Comparison of ENCODE assay signal across 15 mouse cellular contexts in genomic region chr3:59139651-59140051, GRCm38 (mm10). TPM values are rescaled to one million over a fixed set of nuclear protein-coding genes. Genes with fewer than 3 reads are reported as not detected.
DNase-seq lines count a peak whose midpoint lies in the region; ATAC-seq and TF ChIP-seq lines count a peak whose summit lies in the region.
"Had no signal": no experiment of that assay in that cellular context is flagged by ENCODE, and none has a peak within 500 bp of the region (broad histone marks: within the 10 kb centered on the region; RNA-seq: fewer than 3 reads in every experiment).

No protein-coding gene starts in this region.

- no peak overlapping the region for H3K9ac ChIP-seq in intestine, embryonic 15.5 days
- H3K9ac ChIP-seq in intestine, postnatal 0 days (ENCODE audit: low read depth, low read length): no peak overlapping the region
- H3K9ac ChIP-seq: forebrain, embryonic 13.5 days; heart, embryonic 13.5 days; liver, embryonic 15.5 days had no signal

- H3K79me3 ChIP-seq in C2C12 (ENCODE audit: low read depth): no peaks in the 10 kb centered on the region

- no peak overlapping the region for H3K27ac ChIP-seq in intestine, embryonic 15.5 days
- no peak overlapping the region for H3K27ac ChIP-seq in intestine, postnatal 0 days (ENCODE audit: low read depth, low read length)
- no peak overlapping the region for H3K27ac ChIP-seq in limb, embryonic 10.5 days
- H3K27ac ChIP-seq: embryonic facial prominence, embryonic 10.5 days; forebrain, embryonic 13.5 days; liver, embryonic 15.5 days had no signal

- peak; percentile 28; the same call in 1 of the 2 replicates for ATAC-seq in intestine, embryonic 15.5 days
- ATAC-seq in intestine, postnatal 0 days: no peak
- ATAC-seq: forebrain, embryonic 13.5 days had no signal

- no peaks in the 10 kb centered on the region for H3K27me3 ChIP-seq in intestine, embryonic 15.5 days (replicated peaks)
- no peaks in the 10 kb centered on the region for H3K27me3 ChIP-seq in intestine, postnatal 0 days (replicated peaks; ENCODE audit: control insufficient read depth, insufficient read depth, low read length)
- H3K27me3 ChIP-seq in C2C12 (ENCODE audit: control insufficient read depth, insufficient read depth, insufficient read length): no peaks in the 10 kb centered on the region
- no peaks in the 10 kb centered on the region for H3K27me3 ChIP-seq in limb, embryonic 10.5 days (ENCODE audit: low read depth, poor library complexity, severe bottlenecking)
- H3K27me3 ChIP-seq: forebrain, embryonic 13.5 days; liver, embryonic 15.5 days had no signal

- no peak for TF ChIP-seq CTCF in intestine, postnatal 0 days (IDR thresholded peaks at IDR 0.05; ENCODE audit: low read depth)
- no peak for TF ChIP-seq CTCF in C2C12 (IDR thresholded peaks at IDR 0.05; ENCODE audit: control insufficient read depth, insufficient read depth, insufficient read length)

- H3K9me3 ChIP-seq in intestine, embryonic 15.5 days: no peaks in the 10 kb centered on the region
- H3K9me3 ChIP-seq in intestine, postnatal 0 days (ENCODE audit: control insufficient read depth): no peaks in the 10 kb centered on the region
- H3K9me3 ChIP-seq in limb, embryonic 10.5 days (replicated peaks): no peaks in the 10 kb centered on the region
- H3K9me3 ChIP-seq: embryonic facial prominence, embryonic 10.5 days; forebrain, embryonic 13.5 days; heart, embryonic 13.5 days; liver, embryonic 15.5 days had no signal

- H3K4me1 ChIP-seq in intestine, embryonic 15.5 days (replicated peaks): no peaks in the 10 kb centered on the region
- H3K4me1 ChIP-seq in intestine, postnatal 0 days (replicated peaks; ENCODE audit: control insufficient read depth, insufficient read depth, low read length): no peaks in the 10 kb centered on the region
- H3K4me1 ChIP-seq in limb, embryonic 10.5 days: peaks cover 11% of the 10 kb centered on the region; the same call in 1 of the 2 replicates
- H3K4me1 ChIP-seq: forebrain, embryonic 13.5 days; liver, embryonic 15.5 days had no signal

- H3K79me2 ChIP-seq in C2C12 (ENCODE audit: control insufficient read depth, insufficient read depth): no peaks in the 10 kb centered on the region

- no peak overlapping the region for H3K4me3 ChIP-seq in intestine, embryonic 15.5 days (replicated peaks)
- no peak overlapping the region for H3K4me3 ChIP-seq in intestine, postnatal 0 days (ENCODE audit: low read depth, low read length)
- no peak overlapping the region for H3K4me3 ChIP-seq in C2C12 (ENCODE audit: insufficient read depth, poor library complexity, severe bottlenecking)
- H3K4me3 ChIP-seq in limb, embryonic 10.5 days: no peak overlapping the region
- H3K4me3 ChIP-seq: embryonic facial prominence, embryonic 10.5 days; forebrain, embryonic 13.5 days; heart, embryonic 13.5 days; liver, embryonic 15.5 days had no signal

- no peaks in the 10 kb centered on the region for H3K36me3 ChIP-seq in intestine, embryonic 15.5 days
- no peaks in the 10 kb centered on the region for H3K36me3 ChIP-seq in intestine, postnatal 0 days (ENCODE audit: control insufficient read depth, insufficient read depth)
- H3K36me3 ChIP-seq in C2C12 (ENCODE audit: control insufficient read depth, insufficient read depth): no peaks in the 10 kb centered on the region
- H3K36me3 ChIP-seq in limb, embryonic 10.5 days: no peaks in the 10 kb centered on the region
- H3K36me3 ChIP-seq: embryonic facial prominence, embryonic 10.5 days; heart, embryonic 13.5 days; liver, embryonic 15.5 days had no signal

- peak; percentile 28 for DNase-seq in adipocyte (ENCODE audit: low spot score)
- peak; percentile 58 to 69 for DNase-seq in lung, postnatal 4 days
- no peak for DNase-seq in limb, embryonic 10.5 days (ENCODE audit: low spot score)
- DNase-seq in thymus, postnatal 0 days (ENCODE audit: low spot score): no peak
- DNase-seq: cerebellum, adult 18-20 months; gastrocnemius, postnatal 25 days; thymus, adult 18-20 months had no signal

- H3ac ChIP-seq in C2C12 (ENCODE audit: control insufficient read depth, insufficient read length, low read depth): no peak overlapping the region

- no peak overlapping the region for H3K4me2 ChIP-seq in intestine, embryonic 15.5 days (replicated peaks)
- H3K4me2 ChIP-seq in intestine, postnatal 0 days (replicated peaks; ENCODE audit: low read depth): no peak overlapping the region
- H3K4me2 ChIP-seq: forebrain, embryonic 13.5 days; heart, embryonic 13.5 days; liver, embryonic 15.5 days had no signal

TF ChIP-seq in C2C12, 6 proteins besides CTCF, POLR2A, EP300 and RAD21:
- no peak for TF ChIP-seq MAX (IDR thresholded peaks at IDR 0.05)
- TF ChIP-seq MYOD1 (IDR thresholded peaks at IDR 0.05; ENCODE audit: control insufficient read depth, insufficient read length, low read depth): peak; percentile 8

RNA-seq across cellular contexts. Expression of gene P2ry14, which starts 13.8 kb away (rescaled TPM):
- 8.6 and 10.3 TPM in 2 replicates for polyA plus RNA-seq in intestine, embryonic 15.5 days (2015; fragmentation: Nextera tagmentation; extraction: Ambion mirVana)
- polyA plus RNA-seq in intestine, postnatal 0 days (2015; fragmentation: Nextera tagmentation; extraction: Ambion mirVana): 20.3 and 21.5 TPM in 2 replicates
- not detected for polyA plus RNA-seq in C2C12 (2012; fragmentation: generic; extraction: Trizol)
- 0.70 and 0.89 TPM in 2 replicates for polyA plus RNA-seq in limb, embryonic 10.5 days (2016; fragmentation: Nextera tagmentation; extraction: Ambion mirVana)
- 6.9 and 7.3 TPM in 2 replicates for polyA plus RNA-seq in thymus, postnatal 0 days (2015; fragmentation: Nextera tagmentation; extraction: Ambion mirVana)

RNA-seq across cellular contexts. Expression of gene Gpr171, which starts 38.0 kb away (rescaled TPM):
- 0.97 and 1.00 TPM in 2 replicates for polyA plus RNA-seq in intestine, embryonic 15.5 days (2015; fragmentation: Nextera tagmentation; extraction: Ambion mirVana)
- polyA plus RNA-seq in intestine, postnatal 0 days (2015; fragmentation: Nextera tagmentation; extraction: Ambion mirVana): 0.51 and 0.57 TPM in 2 replicates
- not detected for polyA plus RNA-seq in C2C12 (2012; fragmentation: generic; extraction: Trizol)
- polyA plus RNA-seq in limb, embryonic 10.5 days (2016; fragmentation: Nextera tagmentation; extraction: Ambion mirVana): 0.38 and 0.53 TPM in 2 replicates
- polyA plus RNA-seq in thymus, postnatal 0 days (2015; fragmentation: Nextera tagmentation; extraction: Ambion mirVana): 26.4 and 27.8 TPM in 2 replicates

RNA-seq across cellular contexts. Expression of gene Gpr87, which starts 55.3 kb away (rescaled TPM):
- polyA plus RNA-seq in intestine, embryonic 15.5 days (2015; fragmentation: Nextera tagmentation; extraction: Ambion mirVana): not detected in 2 replicates
- not detected in 2 replicates for polyA plus RNA-seq in intestine, postnatal 0 days (2015; fragmentation: Nextera tagmentation; extraction: Ambion mirVana)
- polyA plus RNA-seq in C2C12 (2012; fragmentation: generic; extraction: Trizol): not detected
- 0.33 and 0.84 TPM in 2 replicates for polyA plus RNA-seq in limb, embryonic 10.5 days (2016; fragmentation: Nextera tagmentation; extraction: Ambion mirVana)
- 3.3 and 4.2 TPM in 2 replicates for polyA plus RNA-seq in thymus, postnatal 0 days (2015; fragmentation: Nextera tagmentation; extraction: Ambion mirVana)
- polyA plus RNA-seq: heart, embryonic 13.5 days; liver, embryonic 15.5 days; midbrain, postnatal 0 days had no signal

Comparison
In these comparisons a context has a peak if more than half of its experiments do, and no peak if none do; other contexts are left out.
1. DNase-seq: peak in adipocyte (single experiment) and lung, postnatal 4 days (2 of 2); none in limb, embryonic 10.5 days (single experiment) and thymus, postnatal 0 days (single experiment).
2. RNA of gene Gpr171, which starts 38.0 kb away (polyA plus RNA-seq): 26.4 to 27.8 TPM in thymus, postnatal 0 days; 0.97 to 1.00 TPM in intestine, embryonic 15.5 days, 0.51 to 0.57 TPM in intestine, postnatal 0 days, 0.38 to 0.53 TPM in limb, embryonic 10.5 days and not detected in C2C12 (single experiment); every median in the first group is over 10 times any median in the second.